Mouse (Mus musculus) naive thymus-derived CD4-positive, alpha-beta T cell, adult 5 months (primary cell): ENCODE measurements around the gene Gstm5. TPM values are rescaled to one million over a fixed set of nuclear protein-coding genes. Genes with fewer than 3 reads are reported as not detected.

Source experiments
- polyA plus RNA-seq: library from polyadenylated mRNA; unstranded; fragments of 100-300 nt; shearing (Covaris generic); gene quantifications from one replicate; pipeline ENCODE4 v1.2.1, GENCODE M21; 2017

Gene Gstm5
- not detected for polyA plus RNA-seq

DNA sequence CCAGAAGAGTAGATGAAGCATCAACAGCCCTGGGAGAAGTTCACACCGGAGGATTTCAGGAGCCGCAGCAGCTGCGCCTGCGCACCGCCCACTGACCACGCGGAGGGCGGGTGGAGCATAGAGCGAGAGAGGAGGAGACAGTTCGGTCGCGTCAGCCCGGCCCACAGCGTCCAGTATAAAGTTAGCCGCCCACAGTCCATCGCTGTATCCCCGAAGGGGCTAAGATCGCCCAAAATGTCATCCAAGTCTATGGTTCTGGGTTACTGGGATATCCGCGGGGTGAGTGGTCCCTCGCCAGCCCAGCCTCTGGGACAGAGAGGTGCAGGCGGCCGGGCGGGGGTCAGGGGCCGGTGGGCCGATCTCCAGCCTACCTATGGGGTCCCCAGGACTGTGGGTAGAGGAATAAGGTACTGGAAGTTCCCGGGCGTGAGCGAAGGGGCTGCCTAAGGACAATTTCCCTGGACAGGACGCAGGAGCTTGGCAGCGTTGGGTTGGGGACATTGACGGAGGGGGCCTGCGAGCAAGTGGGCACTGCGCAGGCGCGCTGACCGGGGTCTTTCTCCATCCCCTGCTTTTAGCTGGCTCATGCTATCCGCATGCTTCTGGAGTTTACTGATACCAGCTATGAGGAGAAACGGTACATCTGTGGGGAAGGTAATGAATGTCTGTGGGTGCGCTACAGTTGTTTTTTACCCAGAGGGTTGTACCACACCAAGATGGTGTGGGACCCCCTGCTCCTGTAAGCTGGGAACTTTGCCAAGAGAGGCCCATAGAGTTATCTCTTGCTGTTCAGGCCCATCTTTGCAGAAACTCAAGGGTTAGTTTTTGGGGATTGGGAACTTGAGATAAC, at the start of gene Gstm5:
Gene Gstm5, plus strand, starts transcription at position 102 of the 850 bp plus-strand sequence.

DNA sequence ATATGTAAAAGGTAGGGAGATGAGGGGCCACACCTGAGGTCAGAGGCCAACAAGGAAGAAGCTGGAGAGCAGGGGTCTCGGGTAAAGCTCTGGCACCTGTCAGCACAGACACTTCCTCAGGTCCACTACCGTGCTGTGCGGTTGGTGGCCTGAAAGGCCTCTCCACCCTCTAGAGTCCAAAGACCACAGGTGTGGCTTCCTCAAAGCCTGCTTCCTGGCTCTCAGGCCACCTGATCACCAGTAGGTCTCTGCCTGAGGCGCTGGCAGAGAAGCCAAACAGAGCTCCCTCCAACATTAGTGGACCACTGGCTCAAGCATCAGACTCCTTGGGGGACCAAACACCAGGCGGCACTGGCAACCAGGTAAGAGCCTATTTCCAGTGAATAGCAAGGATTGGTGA, 18.6 kb upstream of the Gstm5 start, which contains the start of gene Eps8l3:
Gene Eps8l3, plus strand, starts transcription at position 225 of the 400 bp plus-strand sequence.

DNA sequence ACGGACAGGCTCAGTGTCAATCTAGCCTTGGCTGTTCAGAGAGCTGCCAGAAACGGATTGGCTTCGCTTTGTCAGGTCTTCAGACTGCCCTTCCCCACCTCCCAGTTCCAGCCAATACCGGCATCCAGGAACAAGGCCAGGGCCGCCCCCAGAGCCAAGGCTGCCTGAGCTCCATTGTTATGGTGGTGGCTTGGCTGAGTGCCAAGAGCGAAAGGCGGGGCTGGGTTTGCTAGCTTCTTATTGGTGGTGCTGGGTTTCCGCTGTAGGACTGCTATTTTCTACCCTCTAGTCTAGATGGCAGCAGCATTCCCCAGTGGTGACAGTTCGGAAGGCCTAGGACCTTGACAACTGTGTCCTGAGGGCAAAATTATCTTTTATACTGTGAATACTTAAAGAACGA, 36.0 kb downstream of the Gstm5 start, which contains the start of gene Gstm7:
Gene Gstm7, minus strand, starts transcription at position 148 of the 400 bp plus-strand sequence.

DNA sequence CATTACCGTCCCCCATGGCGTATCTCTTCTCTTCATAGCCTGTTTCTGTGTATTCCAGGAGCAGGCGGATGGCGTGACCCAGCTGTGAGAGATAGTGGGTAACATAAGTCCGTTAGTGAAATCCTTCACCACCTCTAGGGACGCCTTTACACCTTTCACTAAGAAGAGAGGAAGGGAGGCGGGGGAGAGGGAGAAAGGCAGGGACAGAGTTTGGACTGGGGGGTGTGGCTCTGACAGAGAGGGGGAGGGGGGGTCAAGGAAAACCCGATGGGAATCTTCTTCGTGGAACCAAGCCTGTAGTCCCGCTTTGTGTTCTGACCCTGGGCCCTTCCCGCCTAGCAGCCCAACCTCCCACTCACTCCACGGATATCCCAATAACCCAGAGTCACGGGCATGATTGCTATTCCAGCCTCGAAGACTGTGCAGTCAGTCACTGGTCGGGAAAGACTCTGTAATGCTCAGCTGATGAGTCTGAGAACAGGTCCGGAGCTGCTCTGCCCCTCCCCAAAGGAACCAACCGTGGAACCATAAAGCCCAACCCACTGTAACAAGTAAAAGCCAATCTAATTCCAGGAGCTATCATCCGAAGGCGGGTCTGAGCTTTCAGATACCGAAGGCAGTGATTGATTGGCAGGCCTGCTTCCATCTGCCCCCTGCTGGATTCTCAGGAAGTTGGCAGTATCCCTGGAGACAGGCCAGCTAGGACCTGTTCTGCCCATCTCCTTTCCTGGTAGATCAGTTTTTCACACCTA, 47.8 kb downstream of the Gstm5 start, which contains the start of gene Gstm6:
Gene Gstm6, minus strand, starts transcription at position 511 of the 752 bp plus-strand sequence.

Other genes starting within 250 kb of the Gstm5 start
- 117 TPM for gene Ahcyl1, start 199.3 kb upstream of the Gstm5 start, polyA plus RNA-seq
- gene Csf1, start 135.4 kb upstream of the Gstm5 start, polyA plus RNA-seq, result 0.70 TPM
- gene Eps8l3, start 18.6 kb upstream of the Gstm5 start, polyA plus RNA-seq, result not detected
- gene Gstm7, start 36.0 kb downstream of the Gstm5 start, polyA plus RNA-seq, result 0.67 TPM
- not detected for gene Gstm6, start 47.9 kb downstream of the Gstm5 start, polyA plus RNA-seq
- gene Gstm3, start 73.5 kb downstream of the Gstm5 start, polyA plus RNA-seq, result not detected
- not detected for gene Gstm2, start 90.6 kb downstream of the Gstm5 start, polyA plus RNA-seq
- 3.6 TPM for gene Gstm1, start 122.2 kb downstream of the Gstm5 start, polyA plus RNA-seq
- 4.5 TPM for gene Gstm4, start 149.1 kb downstream of the Gstm5 start, polyA plus RNA-seq
- gene Ampd2, start 190.8 kb downstream of the Gstm5 start, polyA plus RNA-seq, result 30.4 TPM
- gene Gnat2, start 197.0 kb downstream of the Gstm5 start, polyA plus RNA-seq, result not detected